Mouse (Mus musculus) left cerebral cortex, adult 2 months (tissue): ENCODE measurements at regions not wholly inside any gene's neighbourhood (a gene's known extent, or its start where the extent isn't known, plus 50 kb on each side); places are given as distances from the start of the nearest gene placed in this dataset.

ENCODE experiments used
- DNase-seq, 2 experiments: peaks; one replicate each; pipeline ENCODE4 v3.0.0; 2021 to 2022; ENCODE audit warnings: low spot score in 2 of 2, mixed read lengths in 1 of 2; ENCODE audit errors: extremely low spot score in 1 of 2
- H3K27ac ChIP-seq: fragments of 200-600 bp; 2 replicates; pipeline ENCODE4 v1.8.1; 2022
- H3K4me3 ChIP-seq: fragments of 200-600 bp; 2 replicates; pipeline ENCODE4 v1.8.1; 2022
- CTCF ChIP-seq: fragments of 200-600 bp; IDR thresholded peaks from 2 replicates; pipeline ENCODE4 v1.8.1; 2022; ENCODE audit warnings: antibody characterized with exemption, mild to moderate bottlenecking, moderate library complexity
- intact Hi-C: fragments of 180-260 bp; cut with DNase I; formaldehyde crosslinking; loops from one replicate; pipeline ENCODE4 v1.15.1; 2025

GRCm38 (mm10) chr3:37885776-37886175 lies 161.5 kb upstream of the Gm5148 start:
- no peak overlapping the region for H3K4me3 ChIP-seq
- TF ChIP-seq CTCF: no peak

GRCm38 (mm10) chr3:37882417-37882816 lies 158.1 kb upstream of the Gm5148 start:
- Histone ChIP-seq H3K4me3 (no peak overlapping the region), H3K27ac (no peak overlapping the region)
- DNase-seq: no peak
- no peak for TF ChIP-seq CTCF
- intact Hi-C loops: no loop called here

More at GRCm38 (mm10) chr3:37885776-37886175, 161.5 kb upstream of the Gm5148 start:
- intact Hi-C loops: no loop called here
- DNase-seq: no peak
- H3K27ac ChIP-seq: no peak overlapping the region

GRCm38 (mm10) chr3:37881016-37881415 lies 156.7 kb upstream of the Gm5148 start:
- H3K27ac ChIP-seq: no peak overlapping the region
- intact Hi-C loops: no loop called here
- no peak for DNase-seq
- TF ChIP-seq CTCF: no peak
- H3K4me3 ChIP-seq: no peak overlapping the region

GRCm38 (mm10) chr3:37879056-37879455 lies 154.8 kb upstream of the Gm5148 start:
- H3K27ac ChIP-seq: no peak overlapping the region
- TF ChIP-seq CTCF: no peak
- intact Hi-C loops: no loop called here
- H3K4me3 ChIP-seq: no peak overlapping the region
- DNase-seq: no peak

- H3K4me3 ChIP-seq: no peak overlapping the region
- no peak overlapping the region for H3K27ac ChIP-seq
- DNase-seq: no peak
- intact Hi-C loops: no loop called here
- no peak for TF ChIP-seq CTCF
Measured at GRCm38 (mm10) chr3:37876016-37876765, 151.9 kb upstream of the Gm5148 start.

GRCm38 (mm10) chr3:37875331-37876015 lies 151.2 kb upstream of the Gm5148 start:
- DNase-seq: no peak
- Histone ChIP-seq H3K4me3 (no peak overlapping the region), H3K27ac (no peak overlapping the region)
- no peak for TF ChIP-seq CTCF
- intact Hi-C loops: no loop called here

GRCm38 (mm10) chr3:37874864-37875263 lies 150.6 kb upstream of the Gm5148 start:
- no peak for TF ChIP-seq CTCF
- DNase-seq: no peak
- Histone ChIP-seq H3K4me3 (no peak overlapping the region), H3K27ac (no peak overlapping the region)
- intact Hi-C loops: no loop called here

GRCm38 (mm10) chr3:37874346-37874745 lies 150.1 kb upstream of the Gm5148 start:
- intact Hi-C loops: no loop called here

GRCm38 (mm10) chr3:37872329-37872728 lies 148.0 kb upstream of the Gm5148 start:
- intact Hi-C loops: no loop called here
- no peak for DNase-seq
- Histone ChIP-seq H3K27ac (no peak overlapping the region), H3K4me3 (no peak overlapping the region)
- TF ChIP-seq CTCF: no peak

More at GRCm38 (mm10) chr3:37874346-37874745, 150.1 kb upstream of the Gm5148 start:
- no peak for TF ChIP-seq CTCF
- Histone ChIP-seq H3K27ac (no peak overlapping the region), H3K4me3 (no peak overlapping the region)
- DNase-seq: no peak

GRCm38 (mm10) chr3:37871076-37871475 lies 146.8 kb upstream of the Gm5148 start:
- no peak for DNase-seq
- Histone ChIP-seq H3K4me3 (no peak overlapping the region), H3K27ac (no peak overlapping the region)
- intact Hi-C loops: no loop called here
- no peak for TF ChIP-seq CTCF

- no peak for DNase-seq
- intact Hi-C loops: no loop called here
- Histone ChIP-seq H3K4me3 (no peak overlapping the region), H3K27ac (no peak overlapping the region)
- TF ChIP-seq CTCF: no peak
Measured at GRCm38 (mm10) chr3:37868454-37868853, 144.2 kb upstream of the Gm5148 start.

GRCm38 (mm10) chr3:37862756-37863155 lies 138.5 kb upstream of the Gm5148 start:
- Histone ChIP-seq H3K4me3 (no peak overlapping the region), H3K27ac (no peak overlapping the region)
- DNase-seq: no peak
- intact Hi-C loops: no loop called here
- TF ChIP-seq CTCF: no peak
